Mouse (Mus musculus): Measurements from ENCODE around the gene Mrpl49.
A peak's percentile ranks its signal among the peaks of the same experiment; 100 is the strongest.

The Mrpl49 gene

DNA sequence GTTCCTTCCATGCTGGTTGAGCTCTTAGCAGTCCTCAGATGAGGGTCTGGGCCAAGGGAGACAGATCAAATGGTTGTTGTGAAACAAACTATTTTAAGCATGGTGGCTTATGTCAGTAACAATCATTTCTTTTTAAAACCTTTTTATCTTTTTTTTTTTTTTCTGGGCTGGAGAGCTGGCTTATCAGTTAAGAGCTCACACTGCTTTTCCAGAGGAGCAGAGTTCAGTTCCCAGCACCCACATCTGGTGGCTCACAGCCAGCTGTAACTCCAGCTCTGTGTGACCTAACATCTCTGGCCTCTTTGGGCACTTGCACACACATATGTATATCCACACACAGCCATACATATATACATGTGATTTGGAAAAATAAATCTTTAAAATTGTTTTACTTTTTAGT is 19.9 kb downstream of the Mrpl49 start:
- no peak for DNase-seq (ENCODE audit: low spot score)

DNA sequence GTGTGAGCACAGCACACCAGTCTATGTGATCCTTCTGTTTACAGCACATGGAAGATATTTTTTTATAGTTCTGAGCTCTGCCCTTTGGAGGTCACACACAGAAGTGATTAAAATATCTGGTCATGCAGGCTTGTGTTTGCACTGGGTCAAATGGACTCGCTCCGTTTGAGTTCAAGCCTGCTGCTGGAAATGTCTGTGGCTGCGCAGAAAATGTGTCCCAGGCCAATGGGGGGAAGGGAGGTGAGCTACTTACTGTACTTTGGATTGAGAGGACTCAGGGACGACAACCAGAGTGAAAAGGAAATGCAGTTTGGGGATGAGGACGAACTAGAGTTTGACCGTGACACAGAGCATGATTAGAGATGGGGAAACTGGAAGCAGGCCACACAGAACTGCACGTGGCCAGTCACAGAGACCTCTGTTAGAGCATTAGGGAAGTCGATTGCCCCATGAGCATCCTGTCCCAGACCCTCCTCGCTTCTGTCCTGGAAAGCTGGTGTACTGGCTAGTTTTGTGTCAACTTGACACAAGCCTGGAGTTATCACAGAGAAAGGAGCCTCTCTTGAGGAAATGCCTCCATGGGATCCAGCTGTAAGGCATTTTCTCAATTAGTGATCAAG is 21.5 kb downstream of the Mrpl49 start:
- DNase-seq (ENCODE audit: low spot score) = no peak

DNA sequence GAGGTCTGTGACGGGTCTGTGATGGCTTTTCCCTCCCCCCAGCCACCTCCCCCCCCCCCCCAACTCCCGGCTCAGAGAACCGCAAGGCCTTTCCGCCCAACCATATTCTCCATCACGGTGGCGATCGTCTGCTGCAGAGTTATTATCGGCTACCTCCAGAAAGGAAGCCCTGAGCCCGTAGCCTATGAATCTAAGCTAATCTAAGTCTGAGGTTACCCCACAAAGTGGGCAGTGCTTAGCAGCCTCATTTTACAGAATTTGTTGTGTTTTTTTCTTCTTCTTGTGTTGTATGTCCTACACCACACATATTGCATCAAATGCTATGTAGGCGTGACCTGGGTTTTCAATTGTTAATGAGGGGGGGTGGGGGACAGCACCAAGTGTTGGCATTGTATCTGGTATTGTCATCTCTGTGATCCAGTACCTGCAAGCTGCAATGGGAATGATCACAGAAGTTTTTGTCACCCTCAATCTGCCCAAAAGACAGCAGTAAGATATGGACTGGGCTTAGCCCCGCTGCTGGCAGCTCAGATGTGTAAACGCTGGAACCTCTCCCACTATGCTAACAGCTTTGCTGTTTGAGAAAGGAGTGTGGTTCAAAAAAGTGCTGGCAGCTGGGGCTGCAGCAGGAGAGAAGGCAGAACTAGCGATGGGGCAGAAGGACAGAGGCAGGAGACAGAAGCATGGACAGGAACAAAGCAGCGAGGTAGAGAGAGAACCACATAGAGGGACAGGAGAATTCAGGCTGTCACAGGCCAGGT is 26.9 kb downstream of the Mrpl49 start:
- no peak for DNase-seq (ENCODE audit: low spot score)

DNA sequence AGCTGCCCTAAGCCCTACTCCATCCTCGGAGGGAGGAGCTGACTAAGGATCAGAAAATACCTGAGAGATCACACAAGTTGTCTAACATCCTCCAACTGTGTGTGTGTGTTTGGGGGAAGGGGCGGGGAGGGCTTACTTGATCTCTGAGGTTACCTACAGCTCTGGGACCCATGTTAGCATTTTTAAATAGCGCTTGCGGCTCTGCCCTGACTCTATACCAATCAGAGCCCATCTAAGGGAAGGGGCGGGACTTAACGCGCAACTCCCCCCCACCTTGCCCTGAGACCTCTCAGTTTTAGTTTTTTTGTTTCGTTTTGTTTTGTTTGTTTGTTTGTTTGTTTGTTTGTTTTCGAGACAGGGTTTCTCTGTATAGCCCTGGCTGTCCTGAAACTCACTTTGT is 28.2 kb downstream of the Mrpl49 start:
- DNase-seq (ENCODE audit: low spot score) = no peak

DNA sequence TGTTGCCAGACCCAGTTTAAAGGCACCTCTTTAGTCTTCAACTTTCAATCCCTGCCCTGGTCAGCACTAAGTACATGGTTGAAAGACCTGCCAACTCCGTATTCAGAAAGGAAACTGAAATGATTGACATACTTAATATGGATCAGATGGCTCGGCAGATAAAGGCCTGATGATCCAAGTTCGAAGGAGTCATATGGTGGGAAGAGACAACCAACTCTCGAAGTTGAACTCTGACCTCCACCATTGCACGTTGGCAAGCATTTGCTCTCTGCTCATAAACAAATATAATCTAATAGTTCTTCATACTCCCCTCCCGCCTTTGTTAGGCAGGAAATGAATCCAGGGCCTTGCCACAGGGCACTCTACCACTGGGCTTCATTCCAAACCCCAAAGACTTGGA is 28.6 kb downstream of the Mrpl49 start:
- no peak for DNase-seq (ENCODE audit: low spot score)

DNA sequence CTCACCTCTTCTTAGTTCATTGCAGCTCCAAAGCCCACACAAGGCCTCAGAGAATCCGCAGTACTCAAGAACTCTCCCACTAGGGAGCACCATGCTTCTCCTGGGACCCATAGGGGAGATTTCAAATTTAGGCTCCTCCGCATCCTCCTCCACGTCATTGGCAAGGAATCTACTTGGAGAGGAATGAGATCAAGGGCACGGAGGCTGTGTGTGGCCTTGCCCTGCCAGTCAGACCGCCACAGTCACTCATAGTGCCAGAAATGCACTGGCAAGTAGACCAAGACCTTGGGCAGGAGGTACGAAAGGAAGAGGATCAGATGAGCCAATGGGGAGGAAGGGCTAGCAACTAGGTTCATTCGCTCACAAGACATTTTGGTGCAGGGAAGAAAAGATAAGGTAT is 33.7 kb downstream of the Mrpl49 start:
- DNase-seq (ENCODE audit: low spot score) = no peak

DNA sequence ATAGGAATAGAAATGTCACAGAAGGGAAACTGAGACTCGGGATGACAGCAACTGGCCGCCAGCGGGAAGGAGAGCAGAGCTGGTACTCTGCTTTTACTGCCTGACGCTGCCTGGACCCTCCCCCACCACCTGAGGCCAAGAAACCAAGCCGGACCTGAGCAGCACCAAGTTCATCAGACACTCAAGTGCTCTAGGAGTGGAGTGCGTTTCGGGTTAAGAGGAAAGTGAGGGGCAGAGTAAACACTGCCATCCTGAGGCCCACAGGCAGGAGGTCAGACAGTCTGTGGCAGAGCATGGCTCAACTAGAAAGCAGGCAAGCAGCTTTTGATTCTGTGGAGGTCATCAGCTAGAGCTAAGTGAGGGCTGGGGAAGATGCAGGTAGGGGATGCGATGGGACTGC is 34.5 kb downstream of the Mrpl49 start:
- no peak for DNase-seq (ENCODE audit: low spot score)

DNA sequence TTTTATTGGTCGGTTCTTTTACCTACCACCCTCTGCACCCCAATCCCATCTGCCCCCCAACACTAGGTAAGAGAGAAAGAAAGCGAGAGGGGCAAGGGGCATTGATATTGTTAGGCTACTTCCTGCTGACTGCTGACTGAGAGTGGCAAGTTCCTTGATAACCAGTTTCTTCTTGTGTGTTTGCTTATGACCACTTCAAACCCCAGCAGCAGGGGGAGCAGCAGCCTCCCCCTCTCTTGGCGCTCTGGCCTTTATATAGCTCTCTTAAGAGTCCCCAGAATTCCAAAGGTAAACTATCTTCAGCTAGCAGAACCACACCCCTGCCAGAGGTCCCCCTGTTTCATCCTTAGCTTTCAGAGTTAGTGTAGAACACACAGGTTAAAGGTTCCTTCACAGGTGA is 37.3 kb downstream of the Mrpl49 start:
- no peak for DNase-seq (ENCODE audit: low spot score)

DNA sequence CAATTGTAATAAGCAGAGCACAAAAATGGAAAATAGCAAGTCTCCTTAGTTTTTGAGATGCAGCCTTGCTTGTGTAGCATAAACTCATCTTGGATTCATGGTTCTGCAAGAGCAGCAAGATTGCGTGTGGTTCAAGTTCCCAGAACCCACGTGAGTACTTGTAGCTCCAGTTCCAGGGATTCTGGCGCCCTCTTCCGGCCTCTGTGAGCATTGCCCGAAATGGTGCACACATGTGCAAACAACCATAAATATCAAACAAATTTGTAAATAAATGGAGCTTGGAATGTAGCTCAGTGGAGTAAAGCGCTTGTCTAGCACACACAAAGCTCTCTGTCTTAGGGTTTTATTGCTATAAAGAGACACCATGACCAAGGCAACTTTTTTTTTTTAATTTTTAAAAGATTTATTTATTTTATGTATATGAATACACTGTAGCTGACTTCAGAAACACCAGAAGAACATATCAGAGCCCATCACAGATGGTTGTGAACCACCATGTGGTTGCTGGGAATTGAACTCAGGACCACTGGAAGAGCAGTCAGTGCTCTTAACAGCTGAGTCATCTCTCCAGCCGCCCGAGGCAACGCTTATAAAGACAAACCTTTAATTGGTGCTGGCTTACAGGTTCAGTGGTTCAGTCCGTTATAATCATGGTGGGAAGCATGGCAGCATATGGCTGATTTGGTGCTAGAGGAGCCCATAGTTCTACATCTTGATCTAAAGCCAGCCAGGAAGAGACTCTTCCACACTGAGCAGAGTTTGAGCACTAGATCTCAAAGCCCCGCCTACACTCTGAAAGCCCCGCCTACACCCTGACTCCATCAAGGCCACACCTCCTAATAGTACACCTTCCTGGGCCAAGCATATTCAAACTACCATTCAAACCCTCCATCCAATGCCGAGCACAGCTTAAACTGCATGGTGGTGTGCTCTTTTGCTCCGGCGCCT is 39.2 kb downstream of the Mrpl49 start:
- peak; percentile 94 for DNase-seq (ENCODE audit: low spot score)

DNA sequence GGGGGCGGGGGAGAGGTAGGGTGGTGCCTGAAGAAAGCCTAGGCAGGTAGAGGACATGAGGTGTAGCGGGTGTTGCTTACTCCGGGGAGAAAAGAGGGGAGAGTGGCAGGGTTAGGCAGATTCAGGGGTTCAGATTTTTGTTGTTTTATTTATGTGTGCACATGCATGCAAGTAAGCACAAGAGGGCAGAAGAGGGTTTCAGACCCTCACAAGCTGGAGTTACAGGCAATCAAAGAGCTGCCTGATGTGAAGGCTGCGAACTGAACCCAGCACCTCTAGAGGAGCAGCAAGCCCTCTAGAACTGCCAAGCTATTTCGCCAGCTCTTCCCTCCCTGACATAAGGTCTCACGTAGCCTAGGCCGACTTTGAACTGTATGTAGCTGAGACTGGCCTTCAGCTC is 41.1 kb downstream of the Mrpl49 start:
- DNase-seq (ENCODE audit: low spot score) = peak; percentile 26

DNA sequence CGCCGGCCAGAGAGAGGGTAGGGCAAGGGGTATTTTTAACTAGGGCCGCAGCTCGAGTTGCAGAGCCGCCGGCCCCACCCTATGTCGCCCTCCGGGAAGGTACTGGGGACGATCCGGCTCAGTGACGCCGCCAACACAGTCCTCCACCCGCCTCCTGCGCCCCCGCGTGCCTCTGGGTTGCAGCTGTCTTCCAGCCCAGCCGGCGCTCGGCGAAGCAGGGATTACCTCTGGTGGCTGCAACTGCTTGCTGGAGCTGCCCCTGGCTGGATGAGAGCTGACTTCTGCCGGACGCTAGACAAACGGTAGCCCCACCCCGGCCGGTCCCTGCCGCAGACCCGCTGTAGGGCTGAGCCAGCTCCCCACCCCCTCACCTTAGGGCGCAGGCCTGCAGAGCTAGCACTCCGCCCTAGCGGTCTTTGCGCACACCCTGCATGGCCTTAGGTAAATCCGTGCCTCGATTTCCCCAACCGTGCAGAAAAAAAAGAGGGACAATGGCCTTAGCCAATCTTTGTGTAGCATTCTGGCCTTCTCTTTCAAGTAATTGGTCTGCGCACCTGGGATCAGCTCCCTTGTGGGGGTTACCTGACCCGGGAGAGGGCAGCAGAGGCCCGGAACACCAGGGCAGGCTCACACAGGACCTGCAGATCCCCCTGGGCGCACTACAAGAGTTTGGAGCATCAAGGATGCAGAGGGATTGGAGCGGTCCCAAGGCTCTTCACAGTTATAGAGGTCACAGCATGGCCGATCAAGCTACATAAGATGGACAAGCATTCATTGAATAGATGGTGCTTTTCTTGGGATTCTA is 41.9 kb downstream of the Mrpl49 start, which contains the start of gene Capn1:
Capn1 (minus strand) TSS at position 387 of the 805 bp plus-strand sequence.
- peak; percentile 77 for DNase-seq (ENCODE audit: low spot score)

DNA sequence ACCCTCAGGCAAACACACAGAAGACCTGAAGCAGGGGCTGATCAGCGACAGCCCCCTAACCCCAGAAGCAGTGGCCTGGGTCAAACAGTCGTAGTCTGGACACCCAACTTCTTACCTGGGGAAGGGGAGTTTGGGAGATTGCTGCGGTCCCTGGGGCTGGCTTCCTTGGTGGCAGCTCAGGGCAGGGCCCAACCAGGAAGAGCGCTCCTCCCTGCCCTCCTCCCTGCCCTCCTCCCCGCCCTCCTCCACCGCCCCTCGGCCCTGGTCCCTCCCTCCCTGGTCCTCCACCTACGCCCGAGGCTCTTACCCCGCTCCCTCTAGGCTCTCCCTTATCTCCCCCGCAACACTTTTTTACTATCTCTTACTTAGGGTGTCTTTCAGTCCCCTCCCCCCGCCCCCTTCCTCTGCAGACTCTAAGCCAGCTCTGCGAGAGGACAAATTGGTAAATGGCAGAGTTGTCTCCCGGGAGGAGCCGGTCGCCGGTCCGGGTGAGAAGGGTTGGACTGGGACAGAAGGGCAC is 42.5 kb downstream of the Mrpl49 start:
- peak; percentile 58 for DNase-seq (ENCODE audit: low spot score)

DNA sequence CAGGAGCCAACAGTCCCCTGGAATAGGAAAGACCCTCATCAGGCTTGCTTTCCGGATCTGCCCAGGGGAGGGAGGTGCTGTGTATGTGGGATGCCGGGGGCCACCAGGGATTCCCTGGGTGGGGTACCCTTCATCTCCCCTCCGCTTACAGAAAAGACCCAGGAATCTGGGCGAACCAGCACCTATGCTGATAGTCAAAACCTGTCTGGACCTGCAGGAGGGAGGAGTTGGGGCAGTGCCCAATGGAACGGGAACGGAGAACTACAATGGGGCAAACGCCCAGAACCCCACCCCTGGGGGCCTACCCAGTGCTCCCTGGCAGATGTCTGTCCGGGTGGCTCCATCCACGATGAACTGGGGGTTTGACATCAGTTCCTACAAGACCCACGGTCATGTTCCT is 43.9 kb downstream of the Mrpl49 start:
- no peak for DNase-seq (ENCODE audit: low spot score)

DNA sequence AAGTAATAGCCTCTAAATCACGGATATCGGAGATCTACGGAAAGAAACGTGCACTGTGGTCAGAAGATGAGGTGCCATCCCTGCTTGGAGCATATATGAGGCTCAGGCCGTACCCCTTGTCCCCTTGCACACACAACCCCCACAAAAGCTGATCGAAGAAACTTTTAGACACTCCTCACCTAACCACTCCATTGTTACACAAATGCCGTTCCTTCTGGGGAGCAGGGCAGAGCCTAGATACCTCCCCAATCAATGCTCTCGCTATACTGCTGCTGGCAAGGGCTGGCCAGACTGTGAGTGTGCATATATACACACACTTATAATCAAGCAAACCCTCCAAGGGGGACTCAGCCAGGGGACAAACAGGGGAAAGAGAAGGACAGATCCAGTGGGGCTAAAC is 48.4 kb downstream of the Mrpl49 start:
- no peak for DNase-seq (ENCODE audit: low spot score)

DNA sequence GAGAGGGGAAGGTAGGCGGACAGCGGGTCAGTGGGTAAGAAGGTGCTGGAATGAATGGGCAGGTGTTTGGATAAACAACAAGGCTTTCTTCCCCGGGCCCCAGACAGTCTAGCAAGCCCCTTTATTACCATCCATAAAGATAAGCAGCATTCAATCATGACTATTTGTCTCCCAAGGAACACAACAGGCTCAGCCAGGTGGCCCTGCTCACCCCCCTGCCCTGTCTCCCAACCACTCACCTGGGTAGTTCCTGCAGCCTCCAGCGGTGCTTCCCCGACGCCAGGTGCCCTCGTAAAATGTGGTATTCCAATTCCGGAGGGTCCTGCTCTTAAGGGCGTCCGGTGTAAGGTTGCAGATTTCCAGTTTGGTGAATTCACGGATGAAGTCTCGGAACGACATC is 50.6 kb downstream of the Mrpl49 start:
- DNase-seq (ENCODE audit: low spot score) = no peak

DNA sequence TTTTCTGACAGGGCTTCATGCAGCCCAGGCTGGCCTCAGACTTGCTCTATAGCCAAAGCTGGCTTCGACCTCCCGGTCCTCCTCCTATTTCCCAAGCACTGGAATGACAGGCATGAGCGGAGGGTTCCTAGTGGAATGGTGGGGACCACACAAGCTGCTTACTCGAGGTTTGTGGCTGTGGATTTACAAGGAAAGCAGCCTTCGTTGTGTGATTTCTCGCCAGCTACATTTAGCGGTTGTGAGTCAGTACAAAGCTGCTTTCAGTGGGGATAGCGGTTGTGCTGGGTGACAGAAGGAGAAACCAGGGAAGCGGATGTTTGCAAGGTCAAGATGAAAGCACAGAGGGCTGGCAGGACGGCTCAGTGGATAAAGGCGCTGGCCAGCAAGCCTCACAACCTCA is 52.0 kb downstream of the Mrpl49 start:
- no peak for DNase-seq (ENCODE audit: low spot score)

All from embryo, embryonic 10.5 days (tissue).